Mouse (Mus musculus): ENCODE measurements around the gene Sfxn3. TPM values are rescaled to one million over a fixed set of nuclear protein-coding genes. Genes with fewer than 3 reads are reported as not detected.
A peak's percentile ranks its signal among the peaks of the same experiment; 100 is the strongest.
"Not testable (repeated sequence)": the region's sequence is repeated elsewhere in the genome, so short reads cannot be mapped to it uniquely, and the experiment has no call there.

Sfxn3 gene
- total RNA-seq, 2 experiments from 2014 or later = 6.4 to 10.6 TPM

- no peak for ATAC-seq (replicated peaks; ENCODE audit: low FRiP score, low TSS enrichment, poor library complexity, severe bottlenecking)
Observed at GRCm38 (mm10) chr19:45017216-45017771, 30.0 kb upstream of the Sfxn3 start.

GRCm38 (mm10) chr19:45017909-45018308 is 29.4 kb upstream of the Sfxn3 start:
- ATAC-seq (replicated peaks; ENCODE audit: low FRiP score, low TSS enrichment, poor library complexity, severe bottlenecking) = no peak

DNA sequence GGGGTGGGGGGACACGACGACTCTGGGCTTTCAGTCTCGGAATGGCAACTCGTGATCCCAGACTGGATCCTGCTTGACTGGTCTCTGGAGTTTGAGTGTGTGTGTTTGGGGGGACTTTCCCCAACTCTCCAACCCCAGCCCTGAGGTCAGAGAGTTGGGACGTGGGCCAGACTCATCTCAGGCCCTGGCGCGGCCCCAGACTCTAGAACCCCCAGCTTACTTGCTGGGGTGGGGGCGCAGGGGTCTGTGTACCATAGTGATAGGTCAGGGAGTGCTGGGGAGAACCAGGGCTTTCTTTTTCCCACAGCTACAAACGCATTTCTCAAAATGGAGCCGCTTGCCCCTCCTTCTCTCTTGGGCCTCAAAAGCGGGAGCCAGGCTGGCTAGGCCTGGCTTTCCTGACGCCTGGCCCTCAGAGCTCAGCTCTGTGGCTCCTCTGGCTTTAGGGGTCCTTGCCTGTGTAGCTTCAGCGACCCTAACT is 28.9 kb upstream of the Sfxn3 start:
- ATAC-seq (replicated peaks; ENCODE audit: low FRiP score, low TSS enrichment, poor library complexity, severe bottlenecking) = no peak

DNA sequence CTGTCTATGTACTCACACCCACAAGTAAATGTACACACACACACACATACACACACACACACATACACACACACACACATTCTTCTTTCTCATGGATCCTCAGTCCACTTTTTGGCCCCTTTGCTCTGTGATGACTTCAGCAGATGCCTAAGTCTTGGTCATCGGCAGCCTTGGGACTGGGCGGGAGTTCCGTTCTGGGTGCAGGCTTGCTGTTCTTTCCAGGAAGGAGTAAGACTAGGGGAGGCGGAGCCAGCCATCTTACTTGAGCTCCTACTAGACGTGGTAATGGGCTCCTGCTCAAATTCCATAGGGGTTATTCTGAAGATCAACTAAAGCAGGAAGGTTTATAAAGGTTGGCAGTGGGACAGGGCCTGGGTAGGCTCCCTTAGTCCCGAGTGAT is 27.0 kb upstream of the Sfxn3 start:
- ATAC-seq (replicated peaks; ENCODE audit: low FRiP score, low TSS enrichment, poor library complexity, severe bottlenecking) = no peak

DNA sequence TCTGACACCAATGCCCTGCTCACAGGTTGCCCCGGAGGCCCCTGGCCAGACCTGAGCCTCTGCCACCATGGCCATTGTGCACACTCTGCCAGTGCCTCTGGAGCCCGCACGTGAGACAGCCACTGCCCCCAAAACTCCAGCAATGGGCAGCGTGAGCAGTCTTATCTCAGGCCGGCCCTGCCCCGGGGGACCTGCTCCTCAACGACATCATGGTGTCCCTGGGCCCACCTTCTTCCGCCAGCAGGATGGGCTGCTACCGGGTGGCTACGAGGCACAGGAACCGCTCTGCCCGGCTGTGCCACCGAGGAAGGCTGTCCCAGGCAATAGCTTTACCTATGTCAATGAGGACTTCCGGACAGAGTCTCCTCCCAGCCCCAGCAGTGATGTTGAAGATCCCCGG is 25.9 kb upstream of the Sfxn3 start:
- no peak for ATAC-seq (replicated peaks; ENCODE audit: low FRiP score, low TSS enrichment, poor library complexity, severe bottlenecking)

DNA sequence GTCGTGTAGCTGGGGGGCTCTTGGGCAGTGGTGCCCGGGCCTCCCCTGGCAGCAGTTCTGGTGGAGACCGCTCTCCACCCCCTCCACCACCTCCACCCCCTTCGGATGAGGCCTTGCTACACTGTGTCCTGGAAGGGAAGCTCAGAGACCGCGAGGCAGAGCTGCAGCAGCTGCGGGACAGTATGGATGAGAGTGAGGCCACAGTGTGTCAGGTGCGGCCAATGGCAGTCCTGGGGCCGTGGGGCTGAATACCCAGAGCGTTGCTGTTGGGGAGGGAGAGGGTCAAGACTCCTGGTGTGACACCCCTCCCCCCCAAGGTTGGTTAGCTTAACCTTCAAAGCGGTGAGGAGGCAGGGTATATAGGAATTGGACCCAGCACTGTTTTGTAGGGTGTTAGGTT is 23.3 kb upstream of the Sfxn3 start:
- ATAC-seq (replicated peaks; ENCODE audit: low FRiP score, low TSS enrichment, poor library complexity, severe bottlenecking) = no peak

- no peak for ATAC-seq (replicated peaks; ENCODE audit: low FRiP score, low TSS enrichment, poor library complexity, severe bottlenecking)
Observed at GRCm38 (mm10) chr19:45024775-45025174, 22.5 kb upstream of the Sfxn3 start.

GRCm38 (mm10) chr19:45025937-45026568 is 21.2 kb upstream of the Sfxn3 start:
- ATAC-seq (replicated peaks; ENCODE audit: low FRiP score, low TSS enrichment, poor library complexity, severe bottlenecking) = no peak

GRCm38 (mm10) chr19:45026958-45027670 is 20.2 kb upstream of the Sfxn3 start:
- ATAC-seq (replicated peaks; ENCODE audit: low FRiP score, low TSS enrichment, poor library complexity, severe bottlenecking) = no peak

DNA sequence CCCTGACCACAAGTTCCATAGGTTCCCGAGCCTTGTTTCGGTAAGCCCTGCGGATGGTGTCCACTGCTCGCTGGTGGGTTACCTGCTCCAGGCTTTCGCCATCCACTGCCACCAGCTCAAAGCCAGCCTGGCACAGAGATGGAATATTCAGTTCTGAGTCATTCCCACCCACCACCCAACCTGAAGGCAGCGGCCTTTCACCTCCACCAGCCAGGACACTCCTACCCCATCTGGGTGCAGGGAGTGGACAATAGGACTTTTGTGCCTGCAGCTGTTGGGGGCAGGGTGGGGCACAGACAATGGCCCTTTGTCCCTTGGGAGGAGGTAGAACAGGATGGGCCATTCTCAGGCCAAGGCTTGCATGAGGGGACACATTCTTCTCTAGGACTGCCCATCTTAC is 19.5 kb upstream of the Sfxn3 start:
- no peak for ATAC-seq (replicated peaks; ENCODE audit: low FRiP score, low TSS enrichment, poor library complexity, severe bottlenecking)

- no peak for ATAC-seq (replicated peaks; ENCODE audit: low FRiP score, low TSS enrichment, poor library complexity, severe bottlenecking)
Observed at GRCm38 (mm10) chr19:45028746-45029145, 18.6 kb upstream of the Sfxn3 start.

DNA sequence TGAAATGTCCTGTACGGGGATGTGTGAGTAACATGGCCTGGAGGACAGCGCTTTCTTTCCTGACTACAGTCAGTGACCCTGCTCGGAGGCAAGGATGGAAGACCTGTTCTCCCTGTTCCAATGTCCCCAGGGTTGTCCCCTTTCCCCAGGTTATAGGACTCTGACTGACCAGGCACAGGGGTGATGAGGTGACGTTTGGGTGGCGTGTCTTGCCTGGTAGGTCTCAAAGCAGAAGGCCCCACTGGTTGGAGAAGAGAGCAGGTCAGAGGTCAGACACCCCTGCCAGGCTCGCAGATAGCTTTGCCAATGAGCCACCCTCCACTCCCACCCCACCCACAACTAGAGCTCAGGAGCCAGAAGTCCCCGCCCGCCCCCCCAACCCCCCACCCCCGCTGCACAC is 17.7 kb upstream of the Sfxn3 start:
- no peak for ATAC-seq (replicated peaks; ENCODE audit: low FRiP score, low TSS enrichment, poor library complexity, severe bottlenecking)

DNA sequence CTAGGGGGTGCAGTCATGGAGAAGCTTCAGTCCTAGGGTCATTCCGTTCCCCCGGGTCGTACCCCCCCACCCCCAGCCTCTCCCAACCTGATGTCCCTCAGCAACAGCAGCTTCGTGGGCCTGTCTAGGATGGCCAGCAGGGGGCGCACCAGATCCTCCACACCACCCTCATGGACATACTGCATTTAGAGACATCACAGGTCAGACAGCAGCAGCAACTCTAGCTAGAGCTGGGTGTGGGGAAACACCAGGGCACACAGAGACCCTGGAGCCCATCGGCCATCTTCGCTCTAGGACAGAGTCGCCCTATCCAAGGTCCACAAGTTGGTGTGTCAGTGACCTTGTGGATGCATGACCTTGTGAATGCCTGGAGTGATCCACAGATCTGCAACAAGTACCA is 17.2 kb upstream of the Sfxn3 start:
- no peak for ATAC-seq (replicated peaks; ENCODE audit: low FRiP score, low TSS enrichment, poor library complexity, severe bottlenecking)

DNA sequence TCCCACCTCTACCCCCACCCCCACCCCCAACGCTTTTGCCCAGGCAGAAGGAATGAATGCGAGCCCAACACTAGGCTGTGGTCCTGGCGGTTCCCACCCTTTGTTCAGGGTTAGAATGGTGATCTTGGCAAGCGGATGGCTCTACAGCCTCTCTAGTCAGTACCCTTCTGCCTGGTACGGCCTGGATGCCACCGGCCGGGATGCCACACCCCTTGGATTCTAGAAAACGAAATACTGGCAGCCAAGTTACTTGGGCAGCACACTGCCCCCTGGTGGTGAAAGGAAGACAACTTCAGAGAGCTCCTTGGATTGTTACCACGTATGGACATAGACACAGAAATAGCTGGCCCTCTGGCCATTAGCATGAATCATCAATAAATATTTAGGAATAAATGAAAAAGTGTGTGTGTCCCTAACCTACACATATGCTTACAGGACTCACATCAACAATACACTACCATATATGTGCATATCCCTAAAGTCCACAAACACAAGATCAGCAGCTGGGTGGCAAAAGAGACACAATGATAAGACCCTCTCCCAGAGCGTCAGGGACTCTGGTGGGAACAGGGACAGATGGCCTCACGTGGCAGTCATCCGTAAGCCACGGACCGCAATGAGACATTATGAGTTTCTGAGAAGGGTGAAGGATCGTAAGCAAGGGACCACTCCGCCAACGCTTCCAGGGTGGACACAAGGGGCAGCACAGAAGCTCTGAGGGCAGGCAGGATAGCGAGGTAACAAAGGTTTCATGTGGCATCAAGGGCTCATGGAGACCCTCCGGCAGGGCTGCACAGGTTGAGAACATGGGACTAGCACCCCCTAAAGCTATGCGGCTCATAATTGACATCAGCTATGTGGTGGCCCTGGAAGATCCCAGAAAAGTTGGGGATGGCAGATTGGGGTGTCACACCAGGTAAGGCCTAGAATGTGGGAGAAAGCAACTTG is 16.3 kb upstream of the Sfxn3 start:
- peak; percentile 58 for ATAC-seq (replicated peaks; ENCODE audit: low FRiP score, low TSS enrichment, poor library complexity, severe bottlenecking)

DNA sequence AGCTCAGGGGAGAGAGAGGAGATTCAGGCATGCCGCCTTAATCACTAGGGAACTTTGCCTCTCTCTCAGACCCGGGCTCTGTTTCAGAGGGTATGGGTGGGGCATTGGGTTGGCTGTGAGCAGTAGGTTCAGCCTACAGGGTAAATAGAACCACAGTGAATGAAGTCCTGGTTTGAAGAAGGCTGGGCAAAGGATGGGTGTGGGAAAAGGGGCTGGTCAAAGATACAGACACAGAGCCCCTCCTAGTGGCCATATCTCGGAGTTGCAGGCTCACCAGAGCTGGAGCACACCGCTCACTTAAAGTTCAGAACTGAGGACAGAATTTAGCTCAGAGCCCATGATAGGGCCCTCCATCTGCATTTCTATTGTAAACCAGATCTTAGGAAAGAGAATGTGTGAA is 15.5 kb upstream of the Sfxn3 start:
- ATAC-seq (replicated peaks; ENCODE audit: low FRiP score, low TSS enrichment, poor library complexity, severe bottlenecking) = peak; percentile 63

- 0 out of 2 replicates have a peak, but pooled peaks have one; percentile 38 for ATAC-seq (replicated peaks; ENCODE audit: low FRiP score, low TSS enrichment, poor library complexity, severe bottlenecking)
Observed at GRCm38 (mm10) chr19:45032570-45033332, 14.6 kb upstream of the Sfxn3 start.

GRCm38 (mm10) chr19:45036867-45037266 is 10.4 kb upstream of the Sfxn3 start:
- peak; percentile 77 for ATAC-seq (replicated peaks; ENCODE audit: low FRiP score, low TSS enrichment, poor library complexity, severe bottlenecking)

DNA sequence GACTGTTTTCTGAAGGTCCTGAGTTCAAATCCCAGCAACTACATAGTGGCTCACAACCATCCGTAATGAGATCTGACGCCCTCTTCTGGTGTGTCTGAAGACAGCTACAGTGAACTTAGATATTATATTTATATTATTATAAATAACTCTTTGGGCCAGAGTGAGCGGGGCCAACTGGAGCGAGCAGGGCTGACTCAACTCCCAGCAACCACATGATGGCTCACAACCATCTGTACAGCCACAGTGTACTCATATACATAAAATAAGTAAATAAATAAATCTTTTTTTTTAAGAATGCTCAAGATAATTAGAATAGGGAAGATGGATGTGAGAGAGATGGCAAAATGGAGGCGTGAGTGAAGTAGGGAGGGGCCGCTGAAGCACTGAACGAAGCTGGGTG is 9.1 kb upstream of the Sfxn3 start:
- not testable (repeated sequence) for ATAC-seq (replicated peaks; ENCODE audit: low FRiP score, low TSS enrichment, poor library complexity, severe bottlenecking)

- ATAC-seq (replicated peaks; ENCODE audit: low FRiP score, low TSS enrichment, poor library complexity, severe bottlenecking) = no peak
Observed at GRCm38 (mm10) chr19:45040214-45040613, 7.1 kb upstream of the Sfxn3 start.
